Mouse (Mus musculus) MEL (cell line): ENCODE results near the gene Syn3.

Experiments
- CTCF ChIP-seq, 3 experiments: IDR thresholded peaks in 2 of 3; conservative IDR thresholded peaks in 1 of 3; 2 replicates each; pipeline ENCODE4 v1.5.1; 2011 to 2012; ENCODE audit warnings: low read length in 3 of 3, low read depth in 2 of 3, mild to moderate bottlenecking in 2 of 3, improper control_type of control experiment in 1 of 3, inconsistent platforms in 1 of 3, mixed read lengths in 1 of 3, moderate library complexity in 1 of 3; ENCODE audit not compliant: control insufficient read depth in 1 of 3, insufficient read depth in 1 of 3, poor library complexity in 1 of 3, severe bottlenecking in 1 of 3
- GATA1 ChIP-seq: IDR thresholded peaks from 2 replicates; pipeline ENCODE4 v1.6.1; 2011; ENCODE audit warnings: low read depth, low read length, improper control_type of control experiment
- MAX ChIP-seq: IDR thresholded peaks from 2 replicates; pipeline ENCODE4 v1.6.1; 2011; ENCODE audit warnings: low read length, improper control_type of control experiment

- no peak for TF ChIP-seq MAX
- no peak for TF ChIP-seq CTCF (IDR thresholded peaks at IDR 0.05 in 2 of 3, conservative IDR thresholded peaks at IDR 0.05 in 1 of 3; ENCODE audit: control insufficient read depth in 1 of 3, insufficient read depth in 1 of 3, low read depth in 2 of 3, low read length in 3 of 3, poor library complexity in 1 of 3, severe bottlenecking in 1 of 3)
- TF ChIP-seq GATA1, result no peak
These were observed 322.3 kb downstream of the Syn3 start for GRCm38 (mm10) chr10:86176411-86176810.
